Mouse (Mus musculus) bone marrow macrophage, adult 2 months (primary cell): ENCODE measurements around the gene Bahcc1.

Experiments used
- CTCF ChIP-seq: IDR thresholded peaks from 2 replicates; pipeline ENCODE4 v1.5.1; 2012; ENCODE audit warnings: low read depth, mild to moderate bottlenecking, low read length, moderate library complexity
- POLR2A ChIP-seq: IDR thresholded peaks from 2 replicates; pipeline ENCODE4 v1.6.1; 2012; ENCODE audit warnings: mild to moderate bottlenecking, low read depth, low read length, borderline replicate concordance

DNA sequence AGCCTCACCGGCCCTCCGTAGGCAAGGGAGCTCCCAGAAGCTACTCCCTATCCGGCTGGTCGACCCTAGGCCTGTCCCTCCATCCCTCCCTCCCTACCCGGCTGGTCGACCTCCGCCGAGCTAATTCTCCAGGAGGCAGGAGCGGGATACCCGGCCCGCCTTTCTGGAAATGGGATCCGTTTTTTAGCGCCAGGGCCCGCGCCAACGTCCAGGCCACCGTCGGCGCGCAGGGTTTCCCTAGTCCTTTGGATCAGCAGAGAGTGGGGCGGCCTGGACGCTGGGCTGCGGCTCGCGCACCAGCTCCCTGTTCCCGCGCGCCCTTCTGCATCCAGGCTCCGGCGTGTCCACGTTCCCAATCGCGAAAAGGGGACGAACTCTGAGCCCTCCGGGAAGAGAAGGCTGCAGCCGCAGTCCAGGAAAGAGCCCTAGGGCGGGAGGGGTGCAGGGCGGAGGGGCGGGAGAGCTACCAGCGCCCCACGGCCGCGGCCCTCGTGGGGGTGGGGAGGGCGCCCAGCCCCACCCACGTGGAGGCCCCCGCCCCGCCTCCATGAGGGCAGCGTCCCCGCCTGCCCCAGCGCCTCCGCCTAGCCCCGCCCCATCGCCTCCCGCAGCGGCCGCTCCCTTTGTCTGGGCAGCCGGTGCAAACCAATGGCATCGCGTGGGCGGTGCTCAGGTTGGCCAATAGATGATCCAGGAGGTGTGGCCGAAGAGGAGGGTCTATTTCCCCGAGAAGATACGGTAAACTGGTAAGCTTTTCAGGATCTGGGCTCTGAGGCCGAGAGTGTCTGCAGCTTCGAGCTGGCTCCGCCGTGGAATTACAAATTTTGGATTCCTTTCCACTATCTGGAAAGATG lies 43.1 kb upstream of the Bahcc1 start:
- TF ChIP-seq POLR2A = peak; percentile 93
- no peak for TF ChIP-seq CTCF
